Mouse (Mus musculus): ENCODE measurements around the gene Opcml. TPM values are rescaled to one million over a fixed set of nuclear protein-coding genes. Genes with fewer than 3 reads are reported as not detected.

Gene Opcml
- polyA plus RNA-seq, 1 experiment = 94.7 TPM

GRCm38 (mm10) chr9:28402770-28403650, 612.4 kb downstream of the Opcml start:
- DNase-seq (ENCODE audit: extremely low spot score in 1 of 2, low spot score in 1 of 2) = peak in 1 of 2 experiments; percentile 66

- peak; percentile 71 to 91 for DNase-seq (ENCODE audit: extremely low spot score in 1 of 2, low spot score in 1 of 2)
Measured at GRCm38 (mm10) chr9:28403831-28404562, 613.4 kb downstream of the Opcml start.

GRCm38 (mm10) chr9:28404616-28405015, 614.0 kb downstream of the Opcml start:
- peak in 1 of 2 experiments; percentile 28 for DNase-seq (ENCODE audit: extremely low spot score in 1 of 2, low spot score in 1 of 2)

GRCm38 (mm10) chr9:28405816-28406215, 615.2 kb downstream of the Opcml start:
- DNase-seq (ENCODE audit: extremely low spot score in 1 of 2, low spot score in 1 of 2) = peak in 1 of 2 experiments; percentile 71

GRCm38 (mm10) chr9:28420808-28421207, 630.2 kb downstream of the Opcml start:
- no peak for DNase-seq (ENCODE audit: extremely low spot score in 1 of 2, low spot score in 1 of 2)

- DNase-seq (ENCODE audit: extremely low spot score in 1 of 2, low spot score in 1 of 2) = peak in 1 of 2 experiments; percentile 68
Measured at GRCm38 (mm10) chr9:28423407-28423806, 632.8 kb downstream of the Opcml start.

GRCm38 (mm10) chr9:28432159-28432558, 641.6 kb downstream of the Opcml start:
- DNase-seq (ENCODE audit: extremely low spot score in 1 of 2, low spot score in 1 of 2) = no peak

- no peak for DNase-seq (ENCODE audit: extremely low spot score in 1 of 2, low spot score in 1 of 2)
Measured at GRCm38 (mm10) chr9:28438752-28439151, 648.2 kb downstream of the Opcml start.

GRCm38 (mm10) chr9:28439433-28440191, 649.0 kb downstream of the Opcml start:
- peak in 1 of 2 experiments; percentile 50 for DNase-seq (ENCODE audit: extremely low spot score in 1 of 2, low spot score in 1 of 2)

- DNase-seq (ENCODE audit: extremely low spot score in 1 of 2, low spot score in 1 of 2) = no peak
Measured at GRCm38 (mm10) chr9:28440192-28440795, 649.7 kb downstream of the Opcml start.

- DNase-seq (ENCODE audit: extremely low spot score in 1 of 2, low spot score in 1 of 2) = no peak
Measured at GRCm38 (mm10) chr9:28444485-28444884, 653.9 kb downstream of the Opcml start.

- no peak for DNase-seq (ENCODE audit: extremely low spot score in 1 of 2, low spot score in 1 of 2)
Measured at GRCm38 (mm10) chr9:28444972-28445371, 654.4 kb downstream of the Opcml start.

GRCm38 (mm10) chr9:28445863-28446262, 655.3 kb downstream of the Opcml start:
- DNase-seq (ENCODE audit: extremely low spot score in 1 of 2, low spot score in 1 of 2) = no peak

- DNase-seq (ENCODE audit: extremely low spot score in 1 of 2, low spot score in 1 of 2) = peak in 1 of 2 experiments; percentile 63
Measured at GRCm38 (mm10) chr9:28446278-28447064, 655.9 kb downstream of the Opcml start.

- no peak for DNase-seq (ENCODE audit: extremely low spot score in 1 of 2, low spot score in 1 of 2)
Measured at GRCm38 (mm10) chr9:28452509-28452908, 661.9 kb downstream of the Opcml start.

- DNase-seq (ENCODE audit: extremely low spot score in 1 of 2, low spot score in 1 of 2) = no peak
Measured at GRCm38 (mm10) chr9:28453062-28453461, 662.5 kb downstream of the Opcml start.

GRCm38 (mm10) chr9:28457982-28458770, 667.6 kb downstream of the Opcml start:
- DNase-seq (ENCODE audit: extremely low spot score in 1 of 2, low spot score in 1 of 2) = no peak

- no peak for DNase-seq (ENCODE audit: extremely low spot score in 1 of 2, low spot score in 1 of 2)
Measured at GRCm38 (mm10) chr9:28463622-28464021, 673.0 kb downstream of the Opcml start.

GRCm38 (mm10) chr9:28469419-28469818, 678.8 kb downstream of the Opcml start:
- DNase-seq (ENCODE audit: extremely low spot score in 1 of 2, low spot score in 1 of 2) = no peak
